Mouse (Mus musculus) cerebellum, adult 2 months (tissue): Measurements from ENCODE around the gene Tbc1d10b.

Experiments
- CTCF ChIP-seq: fragments of 200-500 bp; IDR thresholded peaks from 2 replicates; pipeline ENCODE4 v1.5.1; 2011; ENCODE audit warnings: low read depth, mild to moderate bottlenecking, control low read depth, low read length, moderate library complexity, borderline replicate concordance; ENCODE audit not compliant: insufficient read depth
- POLR2A ChIP-seq: fragments of 200-500 bp; IDR thresholded peaks from 2 replicates; pipeline ENCODE4 v1.6.1; 2011; ENCODE audit warnings: low read length, control low read depth, borderline replicate concordance; ENCODE audit not compliant: insufficient read depth

- no peak for TF ChIP-seq POLR2A
- TF ChIP-seq CTCF: no peak
Measured at GRCm38 (mm10) chr7:127196484-127196883, 11.8 kb downstream of the Tbc1d10b start.
